Mouse (Mus musculus): ENCODE data around the gene Vwa1. TPM values are rescaled to one million over a fixed set of nuclear protein-coding genes. Genes with fewer than 3 reads are reported as not detected.
A peak's percentile ranks its signal among the peaks of the same experiment; 100 is the strongest.

Vwa1 gene
- polyA plus RNA-seq, 1 experiment from 2014 or later, result 0.49 TPM

GRCm38 (mm10) chr4:155739741-155740636, 34.5 kb downstream of the Vwa1 start:
- no peak; the same call in 1 of the 2 replicates for ATAC-seq
- peaks cover 56% of the 10 kb centered on the region for H3K36me3 ChIP-seq
- H3K4me1 ChIP-seq, result peaks cover 20% of the 10 kb centered on the region
- 81% methylated on average over 37 of the region's 37 CpGs for WGBS (ENCODE audit: insufficient replicate concordance)
- H3K27ac ChIP-seq, result no peak overlapping the region
- no peaks in the 10 kb centered on the region for H3K9me3 ChIP-seq (replicated peaks)
- H3K4me2 ChIP-seq, result no peak overlapping the region
- H3K27me3 ChIP-seq (replicated peaks), result no peaks in the 10 kb centered on the region
- no peak overlapping the region for H3K4me3 ChIP-seq
- no peak overlapping the region for H3K9ac ChIP-seq

- no peak overlapping the region for H3K9ac ChIP-seq
- no peak overlapping the region for H3K4me2 ChIP-seq
- no peak for ATAC-seq
- no peaks in the 10 kb centered on the region for H3K9me3 ChIP-seq (replicated peaks)
- H3K36me3 ChIP-seq, result peaks cover 48% of the 10 kb centered on the region
- no peaks in the 10 kb centered on the region for H3K27me3 ChIP-seq (replicated peaks)
- no peak overlapping the region for H3K4me3 ChIP-seq
- no peak overlapping the region for H3K27ac ChIP-seq
- H3K4me1 ChIP-seq, result peaks cover 26% of the 10 kb centered on the region
- WGBS (ENCODE audit: insufficient replicate concordance), result 79% methylated on average over 6 of the region's 6 CpGs
These were observed 35.3 kb downstream of the Vwa1 start for GRCm38 (mm10) chr4:155739152-155739551.

- Histone ChIP-seq H3K4me3 (no peak overlapping the region), H3K27me3 (replicated peaks) (no peaks in the 10 kb centered on the region), H3K9ac (no peak overlapping the region), H3K4me1 (peaks cover 35% of the 10 kb centered on the region), H3K36me3 (peaks cover 42% of the 10 kb centered on the region), H3K4me2 (no peak overlapping the region), H3K9me3 (replicated peaks) (no peaks in the 10 kb centered on the region), H3K27ac (no peak overlapping the region)
- WGBS (ENCODE audit: insufficient replicate concordance), result 57% methylated on average over 8 of the region's 8 CpGs
- no peak for ATAC-seq
These were observed 36.2 kb downstream of the Vwa1 start for GRCm38 (mm10) chr4:155738262-155738661.

- ATAC-seq, result no peak
- Histone ChIP-seq H3K4me2 (no peak overlapping the region), H3K9ac (no peak overlapping the region), H3K9me3 (replicated peaks) (no peaks in the 10 kb centered on the region), H3K4me3 (no peak overlapping the region), H3K4me1 (peaks cover 40% of the 10 kb centered on the region), H3K36me3 (peaks cover 42% of the 10 kb centered on the region), H3K27ac (no peak overlapping the region), H3K27me3 (replicated peaks) (no peaks in the 10 kb centered on the region)
- 83% methylated on average over 5 of the region's 5 CpGs for WGBS (ENCODE audit: insufficient replicate concordance)
These were observed 38.1 kb downstream of the Vwa1 start for GRCm38 (mm10) chr4:155736421-155736820.

- no peak for ATAC-seq
- H3K4me2 ChIP-seq, result peak overlapping the region; percentile 96
- peaks cover 42% of the 10 kb centered on the region for H3K36me3 ChIP-seq
These were observed 38.7 kb downstream of the Vwa1 start for GRCm38 (mm10) chr4:155735788-155736187.

GRCm38 (mm10) chr4:155734951-155735702, 39.4 kb downstream of the Vwa1 start:
- Histone ChIP-seq H3K9me3 (replicated peaks) (no peaks in the 10 kb centered on the region), H3K36me3 (peaks cover 41% of the 10 kb centered on the region), H3K9ac (peak overlapping the region; percentile 76), H3K27ac (peak overlapping the region; percentile 65), H3K4me2 (peak overlapping the region; percentile 96), H3K4me3 (peak overlapping the region; percentile 78), H3K4me1 (peaks cover 40% of the 10 kb centered on the region), H3K27me3 (replicated peaks) (no peaks in the 10 kb centered on the region)
- ATAC-seq, result peak; percentile 70
- 1% methylated on average over 76 of the region's 79 CpGs for WGBS (ENCODE audit: insufficient replicate concordance)

More at GRCm38 (mm10) chr4:155735788-155736187, 38.7 kb downstream of the Vwa1 start:
- Histone ChIP-seq H3K27me3 (replicated peaks) (no peaks in the 10 kb centered on the region), H3K4me3 (peak overlapping the region; percentile 78), H3K9ac (peak overlapping the region; percentile 76), H3K4me1 (peaks cover 40% of the 10 kb centered on the region), H3K27ac (no peak overlapping the region), H3K9me3 (replicated peaks) (no peaks in the 10 kb centered on the region)
- WGBS (ENCODE audit: insufficient replicate concordance), result 78% methylated on average over 5 of the region's 5 CpGs

GRCm38 (mm10) chr4:155734350-155734941, 40.1 kb downstream of the Vwa1 start, which contains the start of gene Tmem240:
Gene Tmem240, plus strand, starts transcription at chr4:155734800.
- 1% methylated on average over 35 of the region's 35 CpGs for WGBS (ENCODE audit: insufficient replicate concordance)
- Histone ChIP-seq H3K27me3 (replicated peaks) (no peaks in the 10 kb centered on the region), H3K9me3 (replicated peaks) (no peaks in the 10 kb centered on the region), H3K4me2 (peak within 1 kb of the TSS; percentile 96), H3K36me3 (peaks cover 35% of the 10 kb centered on the region), H3K9ac (peak within 1 kb of the TSS; percentile 76), H3K4me1 (peaks cover 40% of the 10 kb centered on the region), H3K27ac (peak within 1 kb of the TSS; percentile 70), H3K4me3 (peak within 1 kb of the TSS; percentile 78)
- peak; percentile 89 for ATAC-seq

- Histone ChIP-seq H3K27ac (0 out of 2 replicates have a peak overlapping the region, but pooled peaks have one; percentile 70), H3K36me3 (peaks cover 44% of the 10 kb centered on the region), H3K4me1 (peaks cover 37% of the 10 kb centered on the region), H3K27me3 (replicated peaks) (no peaks in the 10 kb centered on the region), H3K4me3 (0 out of 2 replicates have a peak overlapping the region, but pooled peaks have one; percentile 78), H3K9ac (no peak overlapping the region; the same call in 1 of the 2 replicates), H3K4me2 (peak overlapping the region; percentile 96), H3K9me3 (replicated peaks) (no peaks in the 10 kb centered on the region)
- ATAC-seq, result no peak
- 87% methylated on average over 10 of the region's 10 CpGs for WGBS (ENCODE audit: insufficient replicate concordance)
These were observed 41.2 kb downstream of the Vwa1 start for GRCm38 (mm10) chr4:155733267-155733666.

- 84% methylated on average over 2 of the region's 2 CpGs for whole genome bisulfite sequencing (ENCODE audit: insufficient replicate concordance)
These were observed 46.5 kb downstream of the Vwa1 start for GRCm38 (mm10) chr4:155727993-155728392.

GRCm38 (mm10) chr4:155721668-155722083, 52.8 kb downstream of the Vwa1 start:
- 43% methylated on average over 4 of the region's 4 CpGs for WGBS (ENCODE audit: insufficient replicate concordance)
- ATAC-seq, result 0 out of 2 replicates have a peak, but pooled peaks have one; percentile 36
- Histone ChIP-seq H3K9me3 (replicated peaks) (no peaks in the 10 kb centered on the region), H3K4me2 (no peak overlapping the region), H3K27me3 (replicated peaks) (no peaks in the 10 kb centered on the region), H3K27ac (no peak overlapping the region), H3K9ac (no peak overlapping the region), H3K4me3 (no peak overlapping the region), H3K36me3 (peaks cover 52% of the 10 kb centered on the region), H3K4me1 (no peaks in the 10 kb centered on the region)

More at GRCm38 (mm10) chr4:155727993-155728392, 46.5 kb downstream of the Vwa1 start:
- H3K4me3 ChIP-seq, result no peak overlapping the region
- no peak for ATAC-seq
- no peak overlapping the region for H3K9ac ChIP-seq
- H3K4me1 ChIP-seq, result 0 out of 2 replicates have a peak, but pooled peaks cover 3% of the 10 kb centered on the region
- 0 out of 2 replicates have a peak overlapping the region, but pooled peaks have one; percentile 32 for H3K27ac ChIP-seq
- H3K27me3 ChIP-seq (replicated peaks), result no peaks in the 10 kb centered on the region
- H3K9me3 ChIP-seq (replicated peaks), result no peaks in the 10 kb centered on the region
- peaks cover 71% of the 10 kb centered on the region for H3K36me3 ChIP-seq
- no peak overlapping the region for H3K4me2 ChIP-seq

All from liver, embryonic 12.5 days (tissue).